Mouse (Mus musculus) midbrain, embryonic 15.5 days (tissue): Measurements from ENCODE around the gene Gm11444. TPM values are rescaled to one million over a fixed set of nuclear protein-coding genes. Genes with fewer than 3 reads are reported as not detected.

Source experiments
- ATAC-seq: fragments of 200-750 bp; cut with Nextera tagmentation; replicated peaks from 2 replicates; pipeline ENCODE4 v1.8.0; 2017; ENCODE audit warnings: moderate TSS enrichment
- H3K27ac ChIP-seq: fragments of 300-500 bp; sonication (generic); 2 replicates; pipeline ENCODE4 v1.5.1; 2015; ENCODE audit warnings: mild to moderate bottlenecking, inconsistent platforms
- H3K27me3 ChIP-seq: fragments of 300-500 bp; sonication (generic); replicated peaks from 2 replicates; pipeline ENCODE4 v1.6.1; 2015; ENCODE audit warnings: inconsistent platforms
- H3K36me3 ChIP-seq: fragments of 300-500 bp; sonication (generic); replicated peaks from 2 replicates; pipeline ENCODE4 v1.6.1; 2015; ENCODE audit warnings: inconsistent platforms
- H3K4me1 ChIP-seq: fragments of 300-500 bp; sonication (generic); 2 replicates; pipeline ENCODE4 v1.6.1; 2015; ENCODE audit warnings: inconsistent platforms
- H3K4me2 ChIP-seq: fragments of 300-500 bp; sonication (generic); 2 replicates; pipeline ENCODE4 v1.6.1; 2015; ENCODE audit warnings: inconsistent platforms, mild to moderate bottlenecking, moderate library complexity
- H3K4me3 ChIP-seq: fragments of 300-500 bp; sonication (generic); 2 replicates; pipeline ENCODE4 v1.5.1; 2015; ENCODE audit warnings: mild to moderate bottlenecking, inconsistent platforms
- H3K9ac ChIP-seq: fragments of 300-500 bp; sonication (generic); 2 replicates; pipeline ENCODE4 v1.6.1; 2015; ENCODE audit warnings: mild to moderate bottlenecking, inconsistent platforms
- H3K9me3 ChIP-seq: fragments of 300-500 bp; sonication (generic); 2 replicates; pipeline ENCODE4 v1.6.1; 2016; ENCODE audit warnings: inconsistent platforms
- WGBS: fragments of 180-500 bp; shearing (Covaris S2); methylation state at CpG from one replicate; pipeline ENCODE4 v1.1.7; 2015; ENCODE audit warnings: mixed read lengths; 5-methylcytosine and 5-hydroxymethylcytosine counted together
- polyA plus RNA-seq: library from polyadenylated mRNA; unstranded; fragments of >200 nt; fragmentation: Nextera tagmentation; extraction: Ambion mirVana; gene quantifications from 2 replicates; pipeline ENCODE4 v1.2.1, GENCODE M21; 2015

The Gm11444 gene
- polyA plus RNA-seq, 1 experiment from 2014 or later, result not detected

- Histone ChIP-seq H3K36me3 (no peaks in the 10 kb centered on the region), H3K4me1 (peaks cover 30% of the 10 kb centered on the region), H3K4me3 (peak overlapping the region; percentile 30), H3K4me2 (peak overlapping the region; percentile 50), H3K27me3 (peaks cover 77% of the 10 kb centered on the region), H3K27ac (no peak overlapping the region), H3K9ac (no peak overlapping the region), H3K9me3 (no peaks in the 10 kb centered on the region)
- WGBS, result 1% methylated on average over 33 of the region's 33 CpGs
- no peak for ATAC-seq
These were observed 18.4 kb downstream of the Gm11444 start for GRCm38 (mm10) chr11:85831656-85832230.

- peaks cover 30% of the 10 kb centered on the region for H3K4me1 ChIP-seq
- H3K9ac ChIP-seq, result no peak overlapping the region
- no peaks in the 10 kb centered on the region for H3K9me3 ChIP-seq
- H3K36me3 ChIP-seq, result no peaks in the 10 kb centered on the region
- H3K4me3 ChIP-seq, result no peak overlapping the region
- 1% methylated on average over 17 of the region's 17 CpGs for WGBS
- peaks cover 79% of the 10 kb centered on the region for H3K27me3 ChIP-seq
- no peak overlapping the region for H3K27ac ChIP-seq
- ATAC-seq, result no peak
- H3K4me2 ChIP-seq, result no peak overlapping the region
These were observed 19.2 kb downstream of the Gm11444 start for GRCm38 (mm10) chr11:85830901-85831341.

- Histone ChIP-seq H3K4me2 (peak overlapping the region; percentile 38), H3K36me3 (no peaks in the 10 kb centered on the region), H3K9ac (no peak overlapping the region), H3K27me3 (peaks cover 79% of the 10 kb centered on the region), H3K27ac (no peak overlapping the region), H3K4me3 (peak overlapping the region; percentile 15), H3K9me3 (no peaks in the 10 kb centered on the region), H3K4me1 (peaks cover 30% of the 10 kb centered on the region)
- ATAC-seq, result no peak
- under 1% methylated on average over 60 of the region's 61 CpGs for WGBS
These were observed 20.4 kb downstream of the Gm11444 start for GRCm38 (mm10) chr11:85829520-85830440.

DNA sequence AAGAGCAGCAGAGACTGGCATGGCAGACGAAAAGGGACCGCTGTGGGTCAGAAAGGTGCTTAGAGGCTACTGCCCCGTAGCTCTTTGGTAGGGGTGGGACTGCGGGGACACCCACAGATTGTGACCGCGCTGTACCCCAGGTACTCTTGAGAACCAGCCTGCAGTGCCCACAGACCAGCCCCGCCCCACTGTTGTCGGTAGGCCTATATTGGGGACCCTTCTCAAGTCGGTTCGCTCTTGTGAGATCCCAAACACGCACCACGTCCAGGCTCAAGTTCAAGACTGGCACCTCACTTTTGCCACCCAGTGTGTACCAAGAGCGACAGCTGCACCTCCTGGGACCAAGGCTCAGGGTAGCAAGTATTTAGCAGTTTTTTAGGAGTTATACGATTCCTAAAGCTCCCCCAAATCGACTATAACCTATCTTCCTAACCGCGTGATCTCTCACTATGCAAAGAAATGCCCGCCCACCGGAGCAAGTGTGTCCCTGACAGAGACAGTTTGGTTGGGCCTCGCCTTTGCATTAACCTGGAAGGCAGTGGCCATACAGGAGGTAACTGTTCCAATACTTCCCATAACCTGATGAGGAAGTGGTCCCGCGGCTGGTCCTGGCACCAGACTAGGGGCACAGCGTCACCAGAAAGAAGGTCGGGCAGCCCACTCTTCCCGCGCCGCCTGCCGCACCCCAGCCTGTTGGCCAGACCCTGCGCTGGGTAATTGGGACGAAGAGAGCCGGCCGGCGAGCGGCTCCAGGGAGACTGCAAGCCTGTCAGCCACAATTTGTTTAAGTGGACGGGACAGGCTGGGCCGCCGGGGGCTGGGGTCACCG, 21.2 kb downstream of the Gm11444 start:
- H3K4me2 ChIP-seq, result 0 out of 2 replicates have a peak overlapping the region, but pooled peaks have one; percentile 6
- H3K4me1 ChIP-seq, result peaks cover 30% of the 10 kb centered on the region
- H3K36me3 ChIP-seq, result no peaks in the 10 kb centered on the region
- H3K4me3 ChIP-seq, result no peak overlapping the region
- H3K27me3 ChIP-seq, result peaks cover 76% of the 10 kb centered on the region
- no peak overlapping the region for H3K27ac ChIP-seq
- 7% methylated on average over 38 of the region's 38 CpGs for WGBS
- no peaks in the 10 kb centered on the region for H3K9me3 ChIP-seq
- no peak for ATAC-seq
- H3K9ac ChIP-seq, result no peak overlapping the region

DNA sequence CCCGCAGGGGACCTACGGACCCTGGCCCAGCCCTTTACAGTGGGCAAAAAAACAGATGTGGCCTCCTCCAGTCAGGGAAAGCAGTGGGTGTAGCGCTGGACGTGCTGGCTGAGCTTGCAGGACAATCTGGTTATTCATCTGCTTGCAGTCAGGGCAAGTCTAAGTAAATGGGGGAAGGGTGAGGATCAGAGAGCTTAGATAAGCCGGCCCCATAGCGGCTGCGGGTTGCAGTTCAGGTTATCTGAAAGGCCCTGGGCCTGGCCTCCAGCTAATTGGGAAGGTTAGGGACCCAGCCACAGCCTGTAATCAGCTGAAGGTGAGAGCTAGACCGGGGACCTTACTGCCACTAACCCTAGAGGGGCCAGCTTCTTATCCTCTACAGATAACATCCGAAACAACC, 22.8 kb downstream of the Gm11444 start:
- Histone ChIP-seq H3K4me1 (peaks cover 19% of the 10 kb centered on the region), H3K27me3 (peaks cover 79% of the 10 kb centered on the region), H3K9ac (no peak overlapping the region), H3K36me3 (no peaks in the 10 kb centered on the region), H3K9me3 (no peaks in the 10 kb centered on the region), H3K27ac (no peak overlapping the region), H3K4me3 (no peak overlapping the region), H3K4me2 (no peak overlapping the region)
- no peak for ATAC-seq
- 17% methylated on average over 9 of the region's 9 CpGs for WGBS

GRCm38 (mm10) chr11:85825823-85826222, 24.3 kb downstream of the Gm11444 start:
- Histone ChIP-seq H3K9me3 (no peaks in the 10 kb centered on the region), H3K9ac (no peak overlapping the region), H3K36me3 (no peaks in the 10 kb centered on the region), H3K4me3 (no peak overlapping the region), H3K27ac (no peak overlapping the region), H3K4me2 (no peak overlapping the region), H3K4me1 (peaks cover 13% of the 10 kb centered on the region), H3K27me3 (peaks cover 68% of the 10 kb centered on the region)
- no peak for ATAC-seq
- 83% methylated on average over 7 of the region's 7 CpGs for WGBS

DNA sequence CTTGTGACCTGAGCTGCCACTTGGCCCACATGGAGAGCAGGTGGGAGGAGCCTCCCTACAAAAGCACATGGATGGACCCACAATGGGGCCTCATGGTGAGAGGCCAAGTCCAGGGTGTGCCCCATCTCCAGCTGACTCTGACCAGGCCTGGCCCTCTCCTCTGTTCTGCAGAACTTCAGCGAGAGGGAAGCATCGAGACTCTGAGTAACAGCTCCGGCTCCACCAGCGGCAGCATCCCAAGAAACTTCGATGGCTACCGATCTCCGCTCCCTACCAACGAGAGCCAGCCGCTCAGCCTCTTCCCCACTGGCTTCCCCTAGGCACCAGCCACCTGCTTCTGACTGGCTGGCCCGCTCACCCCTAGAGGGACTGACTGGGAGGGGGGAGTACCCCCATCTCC, 25.1 kb downstream of the Gm11444 start:
- 66% methylated on average over 10 of the region's 10 CpGs for WGBS
- no peak for ATAC-seq
- H3K4me2 ChIP-seq, result no peak overlapping the region

DNA sequence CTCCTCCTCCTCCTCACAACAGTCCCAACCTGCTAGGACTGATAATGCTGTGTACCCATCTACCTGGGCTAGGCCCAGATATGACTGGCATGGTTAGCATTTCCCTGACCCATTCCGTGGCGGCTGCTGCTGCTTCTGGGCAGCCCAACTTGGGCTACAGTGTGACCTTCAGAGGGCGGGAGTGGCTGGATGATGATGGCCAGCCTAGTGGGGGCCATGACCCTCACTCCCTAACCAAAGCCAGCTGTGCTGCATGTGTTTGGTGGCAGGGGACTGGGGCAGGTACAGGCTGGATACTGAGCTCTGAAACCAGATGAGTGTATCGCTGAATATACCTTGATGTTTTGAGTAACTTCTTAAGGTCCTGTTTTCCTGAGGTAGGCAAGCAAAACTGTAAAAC, 26.3 kb downstream of the Gm11444 start:
- Histone ChIP-seq H3K4me2 (no peak overlapping the region), H3K4me3 (no peak overlapping the region), H3K9me3 (no peaks in the 10 kb centered on the region), H3K36me3 (no peaks in the 10 kb centered on the region), H3K27me3 (peaks cover 53% of the 10 kb centered on the region), H3K9ac (no peak overlapping the region), H3K27ac (no peak overlapping the region), H3K4me1 (0 out of 2 replicates have a peak, but pooled peaks cover 2% of the 10 kb centered on the region)
- 90% methylated on average over 4 of the region's 4 CpGs for WGBS
- ATAC-seq, result no peak

More for the DNA sequence above, 25.1 kb downstream of the Gm11444 start:
- Histone ChIP-seq H3K9ac (no peak overlapping the region), H3K36me3 (no peaks in the 10 kb centered on the region), H3K4me1 (peaks cover 12% of the 10 kb centered on the region), H3K4me3 (no peak overlapping the region), H3K27ac (no peak overlapping the region), H3K27me3 (peaks cover 66% of the 10 kb centered on the region), H3K9me3 (no peaks in the 10 kb centered on the region)

DNA sequence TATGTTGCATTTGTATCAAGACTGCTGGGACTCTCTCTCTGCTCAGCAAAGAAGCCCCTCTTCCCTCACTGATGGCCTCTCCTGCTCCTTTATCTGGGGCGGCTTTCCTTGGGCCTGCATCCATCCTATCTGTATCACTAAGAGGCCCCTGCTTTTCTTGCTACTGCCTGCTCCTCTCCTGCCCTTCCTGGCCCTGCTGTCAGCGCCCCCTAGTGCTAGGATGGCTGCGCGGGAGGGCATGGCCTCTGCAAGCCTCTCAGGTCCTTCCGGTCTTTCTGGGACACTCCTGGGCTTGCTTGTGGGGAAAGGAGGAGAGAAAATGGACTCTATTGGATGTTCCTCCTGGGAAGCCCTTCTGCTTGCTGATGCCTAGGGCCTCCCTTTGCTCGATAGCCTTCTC, 27.0 kb downstream of the Gm11444 start:
- Histone ChIP-seq H3K4me1 (0 out of 2 replicates have a peak, but pooled peaks cover 2% of the 10 kb centered on the region), H3K36me3 (no peaks in the 10 kb centered on the region), H3K9me3 (no peaks in the 10 kb centered on the region), H3K4me3 (no peak overlapping the region), H3K9ac (no peak overlapping the region), H3K4me2 (no peak overlapping the region), H3K27me3 (peaks cover 48% of the 10 kb centered on the region), H3K27ac (no peak overlapping the region)
- ATAC-seq, result no peak
- WGBS, result 15% methylated on average over 6 of the region's 6 CpGs

- H3K9me3 ChIP-seq, result no peaks in the 10 kb centered on the region
- H3K9ac ChIP-seq, result no peak overlapping the region
- 0 out of 2 replicates have a peak, but pooled peaks cover 2% of the 10 kb centered on the region for H3K4me1 ChIP-seq
- peaks cover 33% of the 10 kb centered on the region for H3K27me3 ChIP-seq
- no peaks in the 10 kb centered on the region for H3K36me3 ChIP-seq
- WGBS, result 76% methylated on average over 9 of the region's 9 CpGs
- no peak overlapping the region for H3K27ac ChIP-seq
- H3K4me2 ChIP-seq, result no peak overlapping the region
- H3K4me3 ChIP-seq, result no peak overlapping the region
- no peak for ATAC-seq
These were observed 28.5 kb downstream of the Gm11444 start for GRCm38 (mm10) chr11:85821659-85822058.

- Histone ChIP-seq H3K9ac (no peak overlapping the region), H3K27ac (no peak overlapping the region), H3K4me1 (0 out of 2 replicates have a peak, but pooled peaks cover 2% of the 10 kb centered on the region), H3K36me3 (no peaks in the 10 kb centered on the region), H3K4me2 (no peak overlapping the region), H3K27me3 (peaks cover 26% of the 10 kb centered on the region), H3K4me3 (no peak overlapping the region), H3K9me3 (no peaks in the 10 kb centered on the region)
- WGBS, result 90% methylated on average over 3 of the region's 3 CpGs
- ATAC-seq, result no peak
These were observed 29.2 kb downstream of the Gm11444 start for GRCm38 (mm10) chr11:85820959-85821358.

DNA sequence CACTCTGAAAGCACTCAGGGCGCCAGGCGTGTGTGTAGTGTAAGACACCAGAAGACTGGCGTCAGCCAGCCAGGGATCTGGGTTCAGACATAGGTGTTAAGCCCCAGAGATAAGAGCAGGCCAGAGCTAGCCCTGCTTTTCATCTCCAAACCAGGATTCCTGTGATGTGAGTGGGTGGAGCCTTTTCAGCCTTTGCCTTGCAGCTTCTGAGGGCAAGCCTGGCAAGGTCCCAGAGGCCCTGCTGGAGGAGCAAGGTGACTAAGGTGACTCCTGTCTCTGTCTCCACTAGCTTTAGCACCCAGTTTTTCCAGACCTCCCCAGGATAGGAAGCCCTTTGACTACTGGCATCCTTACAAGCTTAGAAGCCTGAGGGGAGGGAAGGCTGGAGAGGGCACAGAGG, 31.7 kb downstream of the Gm11444 start:
- no peaks in the 10 kb centered on the region for H3K9me3 ChIP-seq
- H3K4me1 ChIP-seq, result 0 out of 2 replicates have a peak, but pooled peaks cover 2% of the 10 kb centered on the region
- 0 out of 2 replicates have a peak, but pooled peaks cover 5% of the 10 kb centered on the region for H3K27me3 ChIP-seq
- no peaks in the 10 kb centered on the region for H3K36me3 ChIP-seq
- no peak overlapping the region for H3K27ac ChIP-seq
- 83% methylated on average over 3 of the region's 3 CpGs for WGBS
- no peak for ATAC-seq
- no peak overlapping the region for H3K4me3 ChIP-seq
- no peak overlapping the region for H3K9ac ChIP-seq
- H3K4me2 ChIP-seq, result no peak overlapping the region
